Mouse (Mus musculus): ENCODE measurements at regions not wholly inside any gene's neighbourhood (a gene's known extent, or its start where the extent isn't known, plus 50 kb on each side); places are given as distances from the start of the nearest gene placed in this dataset.

GRCm38 (mm10) chr4:52265196-52265595, 173.8 kb upstream of the Smc2 start:
- DNase-seq = no peak

- no peak for DNase-seq
Measured at GRCm38 (mm10) chr4:52282458-52282857, 156.6 kb upstream of the Smc2 start.

GRCm38 (mm10) chr4:52284909-52285308, 154.1 kb upstream of the Smc2 start:
- DNase-seq = no peak

GRCm38 (mm10) chr4:52293676-52294075, 145.4 kb upstream of the Smc2 start:
- DNase-seq = no peak

- no peak for DNase-seq
Measured at GRCm38 (mm10) chr4:52299226-52299625, 139.8 kb upstream of the Smc2 start.

GRCm38 (mm10) chr4:52301653-52302052, 137.4 kb upstream of the Smc2 start:
- no peak for DNase-seq

GRCm38 (mm10) chr4:52324300-52324699, 114.7 kb upstream of the Smc2 start:
- no peak for DNase-seq

GRCm38 (mm10) chr4:52331361-52331951, 107.6 kb upstream of the Smc2 start:
- no peak for DNase-seq

- peak; percentile 6 for DNase-seq
Measured at GRCm38 (mm10) chr4:52336365-52337017, 102.6 kb upstream of the Smc2 start.

- DNase-seq = no peak
Measured at GRCm38 (mm10) chr4:52341245-52341644, 97.8 kb upstream of the Smc2 start.

- DNase-seq = no peak
Measured at GRCm38 (mm10) chr4:52361751-52362150, 77.3 kb upstream of the Smc2 start.

- no peak for DNase-seq
Measured at GRCm38 (mm10) chr4:52365866-52366265, 73.2 kb upstream of the Smc2 start.

GRCm38 (mm10) chr4:52368527-52368926, 70.5 kb upstream of the Smc2 start:
- DNase-seq = no peak
